ENCODE assay signal across 9 mouse cellular contexts in genomic region chr3:21553159-21553758, GRCm38 (mm10).
A peak's percentile ranks its signal among the peaks of the same experiment; 100 is the strongest.
DNase-seq lines count a peak whose midpoint lies in the region; ATAC-seq and TF ChIP-seq lines count a peak whose summit lies in the region.
"Had no signal": no experiment of that assay in that cellular context is flagged by ENCODE, and none has a peak within 500 bp of the region (broad histone marks: within the 10 kb centered on the region; RNA-seq: fewer than 3 reads in every experiment).

No protein-coding gene starts in this region.

- H3K27ac ChIP-seq in kidney, embryonic 16.5 days (ENCODE audit: low read length): no peak overlapping the region
- peak overlapping the region; percentile 80 for H3K27ac ChIP-seq in midbrain, embryonic 15.5 days
- H3K27ac ChIP-seq in thymus, adult 2 months (ENCODE audit: control insufficient read depth, insufficient read depth, low read length): no peak overlapping the region

- H3K4me1 ChIP-seq in kidney, embryonic 16.5 days (ENCODE audit: insufficient read depth, low read length): peaks cover 5% of the 10 kb centered on the region; the same call in 1 of the 2 replicates
- H3K4me1 ChIP-seq in midbrain, embryonic 15.5 days: peaks cover 28% of the 10 kb centered on the region
- H3K4me1 ChIP-seq in thymus, adult 2 months (replicated peaks; ENCODE audit: control insufficient read depth, insufficient read depth, low read length): no peaks in the 10 kb centered on the region

- no peak overlapping the region for H3K4me2 ChIP-seq in kidney, embryonic 16.5 days (replicated peaks; ENCODE audit: low read depth, low read length)
- no peak overlapping the region for H3K4me2 ChIP-seq in midbrain, embryonic 15.5 days

- no peak for TF ChIP-seq CTCF in thymus, adult 2 months (IDR thresholded peaks at IDR 0.05; ENCODE audit: borderline replicate concordance, control insufficient read depth, extremely low read depth, insufficient read depth, low read length, poor library complexity)

- no peaks in the 10 kb centered on the region for H3K27me3 ChIP-seq in kidney, embryonic 16.5 days (ENCODE audit: insufficient read depth, low read length)
- no peaks in the 10 kb centered on the region for H3K27me3 ChIP-seq in midbrain, embryonic 15.5 days (replicated peaks)
- H3K27me3 ChIP-seq in thymus, adult 2 months (ENCODE audit: control insufficient read depth, insufficient read depth, low read length): no peaks in the 10 kb centered on the region
- H3K27me3 ChIP-seq: CH12.LX had no signal

- H3K9me3 ChIP-seq in kidney, embryonic 16.5 days (ENCODE audit: low read length): no peaks in the 10 kb centered on the region
- no peaks in the 10 kb centered on the region for H3K9me3 ChIP-seq in midbrain, embryonic 15.5 days

- peak; percentile 60 for DNase-seq in kidney, adult 9 months
- DNase-seq in kidney, postnatal 4 days: no peak
- peak; percentile 51 for DNase-seq in embryo, embryonic 11 days
- no peak for DNase-seq in thymus, adult 2 months
- no peak for DNase-seq in B cell, adult 2 months

- H3K4me3 ChIP-seq in kidney, embryonic 16.5 days (ENCODE audit: low read length): no peak overlapping the region
- no peak overlapping the region for H3K4me3 ChIP-seq in midbrain, embryonic 15.5 days
- no peak overlapping the region for H3K4me3 ChIP-seq in thymus, adult 2 months (ENCODE audit: control insufficient read depth, insufficient read depth, low read length)

- TF ChIP-seq POLR2A in thymus, adult 2 months (IDR thresholded peaks at IDR 0.05; ENCODE audit: control insufficient read depth, extremely low read depth, insufficient read depth, low read length, poor library complexity): no peak

- WGBS in kidney, embryonic 16.5 days: 66% methylated on average over 3 of the region's 3 CpGs
- WGBS in midbrain, embryonic 15.5 days: 15% methylated on average over 3 of the region's 3 CpGs
- 98% methylated on average over 3 of the region's 3 CpGs for WGBS in thymus, adult 2 months

- no peaks in the 10 kb centered on the region for H3K36me3 ChIP-seq in kidney, embryonic 16.5 days (ENCODE audit: insufficient read depth, low read length)
- no peaks in the 10 kb centered on the region for H3K36me3 ChIP-seq in midbrain, embryonic 15.5 days (replicated peaks)
- H3K36me3 ChIP-seq in thymus, adult 2 months (ENCODE audit: control insufficient read depth, insufficient read depth, low read length): no peaks in the 10 kb centered on the region

- peak; percentile 80; the same call in 1 of the 2 replicates for ATAC-seq in kidney, embryonic 16.5 days (ENCODE audit: low FRiP score, low TSS enrichment)
- peak; percentile 94 for ATAC-seq in midbrain, embryonic 15.5 days (replicated peaks)
- ATAC-seq in inflammation-experienced regulatory T-cells, adult 6 months: no peak

- H3K9ac ChIP-seq in kidney, embryonic 16.5 days (replicated peaks; ENCODE audit: low read length): no peak overlapping the region
- H3K9ac ChIP-seq in midbrain, embryonic 15.5 days: no peak overlapping the region

Comparison
In these comparisons a context has a peak if more than half of its experiments do, and no peak if none do; other contexts are left out.
1. DNase-seq: peak in kidney, adult 9 months (single experiment) and embryo, embryonic 11 days (single experiment); none in kidney, postnatal 4 days (0 of 2), thymus, adult 2 months (single experiment) and B cell, adult 2 months (0 of 2).